Mouse (Mus musculus): ENCODE results near the gene Nfkb1.

DNA sequence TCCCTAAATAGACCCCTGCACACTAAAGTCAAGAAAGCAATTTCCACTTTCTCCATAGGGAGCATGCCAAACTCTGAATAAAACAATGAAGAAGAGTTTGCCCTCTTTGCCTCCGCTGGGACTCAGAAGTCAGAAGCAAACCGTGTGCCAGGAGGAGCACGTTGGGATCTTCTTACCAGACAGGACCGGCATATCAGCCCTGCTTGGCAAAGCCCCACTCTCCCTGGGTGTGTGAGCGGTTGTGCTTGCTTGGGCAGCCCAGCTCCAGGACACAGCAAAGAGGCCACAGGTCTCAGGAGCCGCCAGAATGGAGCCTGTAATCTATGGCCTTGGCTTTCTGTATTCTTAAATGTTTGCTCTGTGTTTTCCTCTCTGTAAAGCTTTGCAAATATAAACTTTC is 37.6 kb upstream of the Nfkb1 start:
- no peak for TF ChIP-seq EP300 (IDR thresholded peaks at IDR 0.05; ENCODE audit: insufficient read depth, low read depth, low read length)
- no peak for TF ChIP-seq POLR2A (IDR thresholded peaks at IDR 0.05; ENCODE audit: insufficient read depth, low read length)
- TF ChIP-seq CTCF (IDR thresholded peaks at IDR 0.05; ENCODE audit: low read depth, low read length) = no peak
